Mouse (Mus musculus): Measurements from ENCODE around the gene Gm16427.
"Not testable (repeated sequence)": the region's sequence is repeated elsewhere in the genome, so short reads cannot be mapped to it uniquely, and the experiment has no call there.

Gene Gm16427

DNA sequence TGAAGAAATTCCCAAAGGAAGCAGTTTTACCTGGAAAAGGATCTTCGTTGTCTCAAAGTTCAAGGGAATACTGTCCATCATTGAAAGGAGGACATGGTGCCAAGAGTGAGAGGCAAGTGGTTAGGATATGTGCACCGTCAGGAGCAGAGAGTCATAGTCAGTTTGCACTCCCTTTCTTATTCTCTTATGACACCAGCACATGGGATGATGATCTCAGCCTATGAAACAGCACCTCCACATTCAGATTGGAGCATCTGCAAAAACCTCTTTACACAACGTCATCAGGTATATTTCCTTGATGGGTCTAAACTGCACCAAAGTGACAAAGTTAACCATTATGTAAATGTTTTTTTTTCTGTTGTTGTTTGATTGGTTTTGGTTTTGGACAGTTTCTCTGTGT, at the start of gene Gm16427:
TSS of gene Gm16427 (minus strand) at position 101 of the 400 bp plus-strand sequence.
- ATAC-seq (ENCODE audit: insufficient number of reproducible peaks, low FRiP score, low TSS enrichment): not testable (repeated sequence)
